Mouse (Mus musculus) adrenal gland, adult 8-10 months (tissue): ENCODE results near the gene Krt24. TPM values are rescaled to one million over a fixed set of nuclear protein-coding genes. Genes with fewer than 3 reads are reported as not detected.
"Not testable (repeated sequence)": the region's sequence is repeated elsewhere in the genome, so short reads cannot be mapped to it uniquely, and the experiment has no call there.

Source experiments
- DNase-seq: peaks from one replicate; pipeline ENCODE4 v3.0.0; 2022
- total RNA-seq, 4 experiments: library from RNA; stranded (reverse); gene quantifications; 2 replicates each; pipeline ENCODE4 v1.2.4; 2022

Gene Krt24
- total RNA-seq, 4 experiments from 2014 or later = not detected

- DNase-seq = no peak
These were observed 34.4 kb downstream of the Krt24 start for GRCm38 (mm10) chr11:99250666-99251065.

- DNase-seq = no peak
These were observed 34.8 kb downstream of the Krt24 start for GRCm38 (mm10) chr11:99250241-99250640.

GRCm38 (mm10) chr11:99249115-99249514 is 35.9 kb downstream of the Krt24 start:
- no peak for DNase-seq

- DNase-seq = no peak
These were observed 37.1 kb downstream of the Krt24 start for GRCm38 (mm10) chr11:99247916-99248315.

GRCm38 (mm10) chr11:99244519-99244918 is 40.5 kb downstream of the Krt24 start:
- not testable (repeated sequence) for DNase-seq

GRCm38 (mm10) chr11:99243820-99244374 is 41.2 kb downstream of the Krt24 start, which contains the start of gene Krt222:
TSS of gene Krt222 (minus strand) at chr11:99244085.
- DNase-seq = no peak

- DNase-seq = no peak
These were observed 41.8 kb downstream of the Krt24 start for GRCm38 (mm10) chr11:99243200-99243819.

GRCm38 (mm10) chr11:99242056-99242455 is 43.0 kb downstream of the Krt24 start:
- no peak for DNase-seq

GRCm38 (mm10) chr11:99238468-99238867 is 46.6 kb downstream of the Krt24 start:
- no peak for DNase-seq

GRCm38 (mm10) chr11:99231049-99231816 is 53.8 kb downstream of the Krt24 start:
- no peak for DNase-seq

- DNase-seq = peak; percentile 61
These were observed 54.6 kb downstream of the Krt24 start, which contains the start of gene Smarce1 for GRCm38 (mm10) chr11:99230261-99231048. TSS of gene Smarce1 (minus strand) at chr11:99231017.

Other genes starting within 250 kb of the Krt24 start
- gene Igfbp4, start 244.0 kb downstream of the Krt24 start, total RNA-seq = 100 to 1,000 TPM in 2 of 4 experiments, 10 to 100 TPM in 2; 84.1 to 133 (median 104) TPM
- gene Tns4, start 196.0 kb downstream of the Krt24 start, total RNA-seq = 1 to 10 TPM in 1 of 4 experiments, under 1 TPM in 3; 0.28 to 1.3 (median 0.31) TPM
- gene Ccr7, start 130.2 kb downstream of the Krt24 start, total RNA-seq = under 1 TPM; 0.12 to 0.24 (median 0.16) TPM
- gene Smarce1, start 54.2 kb downstream of the Krt24 start, total RNA-seq = 10 to 100 TPM; 48.9 to 69.5 (median 57.2) TPM
- gene Krt222, start 41.2 kb downstream of the Krt24 start, total RNA-seq = 1 to 10 TPM; 1.6 to 3.5 (median 2.2) TPM
- gene Krt25, start 37.7 kb upstream of the Krt24 start, total RNA-seq = not detected
- gene Krt26, start 52.7 kb upstream of the Krt24 start, total RNA-seq = not detected
- gene Krt27, start 65.8 kb upstream of the Krt24 start, total RNA-seq = not detected
- gene Krt28, start 89.6 kb upstream of the Krt24 start, total RNA-seq = not detected
- gene Krt10, start 104.1 kb upstream of the Krt24 start, total RNA-seq = 1 to 10 TPM; 4.5 to 9.5 (median 8.0) TPM
- gene Krt12, start 137.0 kb upstream of the Krt24 start, total RNA-seq = not detected
- under 1 TPM in 1 of 4 experiments, not detected in 3; 0.13 TPM for gene Krt20, start 152.9 kb upstream of the Krt24 start, total RNA-seq
- gene Krt23, start 207.9 kb upstream of the Krt24 start, total RNA-seq = under 1 TPM in 1 of 4 experiments, not detected in 3; 0.20 TPM
- not detected for gene Krt39, start 236.1 kb upstream of the Krt24 start, total RNA-seq